Mouse (Mus musculus) forebrain, embryonic 14.5 days (tissue): Measurements from ENCODE around the gene Cc2d2a. TPM values are rescaled to one million over a fixed set of nuclear protein-coding genes. Genes with fewer than 3 reads are reported as not detected.

Experiments
- ATAC-seq: fragments of 200-750 bp; cut with Nextera tagmentation; 2 replicates; pipeline ENCODE4 v1.8.0; 2017; ENCODE audit warnings: mild to moderate bottlenecking, moderate library complexity
- DNase-seq: peaks from one replicate; pipeline ENCODE4 v3.0.0-alpha.2; 2015; ENCODE audit warnings: low spot score
- H3K27ac ChIP-seq: fragments of 300-500 bp; sonication (generic); 2 replicates; pipeline ENCODE4 v1.5.1; 2014; ENCODE audit warnings: low read depth, mild to moderate bottlenecking, control low read depth, low read length, moderate library complexity
- H3K27me3 ChIP-seq: fragments of 300-500 bp; sonication (generic); replicated peaks from 2 replicates; pipeline ENCODE4 v1.6.1; 2014; ENCODE audit warnings: low read length, control low read depth, mixed read lengths; ENCODE audit not compliant: control insufficient read depth, insufficient read depth
- H3K36me3 ChIP-seq: fragments of 300-500 bp; sonication (generic); 2 replicates; pipeline ENCODE4 v1.6.1; 2014; ENCODE audit warnings: low read length, control low read depth; ENCODE audit not compliant: control insufficient read depth, insufficient read depth
- H3K4me1 ChIP-seq: fragments of 300-500 bp; sonication (generic); 2 replicates; pipeline ENCODE4 v1.6.1; 2014; ENCODE audit warnings: antibody characterized with exemption, low read length, control low read depth; ENCODE audit not compliant: control insufficient read depth, insufficient read depth
- H3K4me2 ChIP-seq: fragments of 300-500 bp; sonication (generic); 2 replicates; pipeline ENCODE4 v1.6.1; 2014; ENCODE audit warnings: mild to moderate bottlenecking, control low read depth, low read length
- H3K4me3 ChIP-seq: fragments of 300-500 bp; sonication (generic); 2 replicates; pipeline ENCODE4 v1.5.1; 2014; ENCODE audit warnings: low read depth, low read length, control low read depth
- H3K9ac ChIP-seq: fragments of 300-500 bp; sonication (generic); 2 replicates; pipeline ENCODE4 v1.6.1; 2014; ENCODE audit warnings: mild to moderate bottlenecking, low read length, control low read depth, moderate library complexity
- H3K9me3 ChIP-seq: fragments of 300-500 bp; sonication (generic); replicated peaks from 2 replicates; pipeline ENCODE4 v1.6.1; 2016; ENCODE audit warnings: low read length, control low read depth, mixed read lengths; ENCODE audit not compliant: control insufficient read depth
- WGBS: fragments of 180-500 bp; shearing (Covaris S2); extraction: QIAGEN DNeasy Blood & Tissue Kit; methylation state at CpG from one replicate; pipeline ENCODE4 v1.1.7; 2014; 5-methylcytosine and 5-hydroxymethylcytosine counted together
- polyA plus RNA-seq: library from polyadenylated mRNA; unstranded; fragments of >200 nt; fragmentation: Nextera tagmentation; extraction: Ambion mirVana; gene quantifications from 2 replicates; pipeline ENCODE4 v1.2.1, GENCODE M21; 2014

Gene Cc2d2a
- polyA plus RNA-seq, 1 experiment from 2014 or later: 5.8 TPM

GRCm38 (mm10) chr5:43786607-43787006 lies 124.5 kb downstream of the Cc2d2a start:
- DNase-seq (no peak), ATAC-seq (no peak)
- 88% methylated on average over 4 of the region's 4 CpGs for WGBS

GRCm38 (mm10) chr5:43787976-43788752 lies 126.0 kb downstream of the Cc2d2a start:
- Histone ChIP-seq H3K4me2 (no peak overlapping the region), H3K4me3 (no peak overlapping the region), H3K4me1 (no peaks in the 10 kb centered on the region), H3K36me3 (no peaks in the 10 kb centered on the region), H3K9ac (no peak overlapping the region), H3K27ac (no peak overlapping the region), H3K27me3 (no peaks in the 10 kb centered on the region), H3K9me3 (no peaks in the 10 kb centered on the region)
- 75% methylated on average over 9 of the region's 9 CpGs for WGBS
- no peak for ATAC-seq
- DNase-seq: no peak

More at GRCm38 (mm10) chr5:43786607-43787006, 124.5 kb downstream of the Cc2d2a start:
- Histone ChIP-seq H3K4me1 (peaks cover 2% of the 10 kb centered on the region; the same call in 1 of the 2 replicates), H3K27me3 (no peaks in the 10 kb centered on the region), H3K36me3 (no peaks in the 10 kb centered on the region), H3K4me2 (no peak overlapping the region), H3K4me3 (no peak overlapping the region), H3K9me3 (no peaks in the 10 kb centered on the region), H3K9ac (no peak overlapping the region), H3K27ac (no peak overlapping the region)

Other genes with a start within 250 kb of the Cc2d2a start
- 1.1 and 1.8 TPM in 2 replicates for gene C1qtnf7, start 146.8 kb upstream of the Cc2d2a start, polyA plus RNA-seq
- not detected in 2 replicates for gene Bst1, start 156.5 kb downstream of the Cc2d2a start, polyA plus RNA-seq
- 91.8 and 99.8 TPM in 2 replicates for gene Fbxl5, start 159.3 kb downstream of the Cc2d2a start, polyA plus RNA-seq
- 2.8 and 2.9 TPM in 2 replicates for gene Cd38, start 206.2 kb downstream of the Cc2d2a start, polyA plus RNA-seq